Mouse (Mus musculus): ENCODE measurements around the gene Slc25a22.

Slc25a22 gene

GRCm38 (mm10) chr7:141472763-141473162 is 35.1 kb upstream of the Slc25a22 start:
- CTCF ChIA-PET, result no interaction called here

DNA sequence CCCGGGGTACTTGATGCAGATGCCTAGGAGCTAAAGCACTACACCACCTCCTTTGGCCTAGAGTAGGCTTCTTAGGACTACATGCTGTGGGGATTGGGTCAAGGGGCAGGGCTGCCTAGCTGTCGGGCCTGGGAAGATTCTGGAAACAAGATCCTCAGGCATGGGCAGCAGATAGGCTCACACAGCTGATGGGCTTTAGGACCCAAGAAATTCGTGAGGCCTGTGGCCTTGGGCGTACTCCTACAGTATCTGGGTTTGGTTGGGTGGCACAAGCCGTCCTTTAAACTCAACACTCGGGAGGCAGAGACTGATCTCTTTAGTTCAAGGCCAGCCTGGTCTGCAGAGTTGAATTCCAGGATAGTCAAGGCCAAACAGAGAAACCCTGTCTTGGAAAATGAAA is 34.5 kb upstream of the Slc25a22 start:
- CTCF ChIA-PET, result no interaction called here

GRCm38 (mm10) chr7:141471236-141471635 is 33.5 kb upstream of the Slc25a22 start:
- CTCF ChIA-PET, result interaction anchor here (1.1 kb wide), 1 partner anchor 10 kb away, joined by 6 read pairs; no protein-coding TSS in a partner anchor

DNA sequence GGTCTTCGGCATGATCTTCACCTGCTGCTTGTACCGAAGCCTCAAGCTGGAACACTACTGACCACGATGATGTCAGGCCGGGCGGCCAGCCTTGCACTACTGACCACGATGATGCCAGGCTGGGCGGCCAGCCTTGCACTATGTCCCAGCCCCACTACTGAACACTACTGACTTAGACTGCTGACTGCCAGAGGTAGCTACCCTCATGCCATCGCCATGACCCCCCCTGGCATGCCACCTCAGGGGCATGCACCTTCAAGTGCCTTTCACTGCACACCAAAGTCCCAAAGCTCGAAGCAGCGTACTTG is 32.9 kb upstream of the Slc25a22 start:
- CTCF ChIA-PET, result no interaction called here

GRCm38 (mm10) chr7:141469901-141470636 is 32.4 kb upstream of the Slc25a22 start:
- CTCF ChIA-PET, result interaction anchor here (0.5 kb wide), 1 partner anchor 20 kb away, joined by 3 read pairs; no protein-coding TSS in a partner anchor

DNA sequence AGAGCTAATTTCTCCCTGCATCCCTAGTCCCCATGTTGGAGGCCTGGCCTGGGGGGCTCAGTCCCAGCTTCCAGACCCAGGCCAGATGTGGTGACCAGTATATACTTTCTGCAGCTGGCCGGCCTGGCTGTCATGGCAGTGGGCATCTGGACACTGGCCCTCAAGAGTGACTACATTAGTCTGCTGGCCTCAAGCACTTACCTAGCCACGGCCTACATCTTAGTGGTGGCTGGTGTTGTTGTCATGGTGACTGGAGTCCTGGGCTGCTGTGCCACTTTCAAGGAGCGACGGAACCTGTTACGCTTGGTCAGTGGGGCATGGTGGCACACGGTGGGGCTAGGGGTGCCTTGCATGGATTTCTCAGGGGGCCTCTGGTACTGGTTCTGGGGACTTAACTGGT is 31.7 kb upstream of the Slc25a22 start:
- CTCF ChIA-PET, result interaction anchor here (0.5 kb wide), 1 partner anchor 19 kb away, joined by 3 read pairs; no protein-coding TSS in a partner anchor

GRCm38 (mm10) chr7:141468522-141469211 is 31.0 kb upstream of the Slc25a22 start:
- CTCF ChIA-PET, result interaction anchor here (0.5 to 1.0 kb wide), 2 partner anchors 9 to 1350 kb away, joined by 3 to 11 read pairs; no protein-coding TSS in a partner anchor

DNA sequence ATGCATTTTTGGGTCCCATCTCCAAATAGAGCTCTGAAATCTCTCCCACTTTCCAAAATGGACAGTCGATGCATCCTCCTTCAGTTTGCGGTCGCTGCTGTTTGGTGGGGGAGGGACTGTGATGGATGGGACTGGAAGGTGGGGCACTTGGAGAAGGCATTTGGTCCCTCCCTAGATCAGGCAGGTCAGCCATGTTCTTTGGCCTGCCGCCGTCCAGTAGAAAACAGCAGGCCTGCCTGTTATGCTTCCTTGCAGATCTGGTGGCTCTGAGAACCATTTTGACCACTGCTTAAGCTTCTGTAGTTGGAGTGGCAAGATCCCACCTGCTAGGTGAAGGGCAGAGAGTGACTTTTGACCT is 30.5 kb upstream of the Slc25a22 start:
- CTCF ChIA-PET, result interaction anchor here (1.0 kb wide), 1 partner anchor 9 kb away, joined by 3 read pairs; no protein-coding TSS in a partner anchor

DNA sequence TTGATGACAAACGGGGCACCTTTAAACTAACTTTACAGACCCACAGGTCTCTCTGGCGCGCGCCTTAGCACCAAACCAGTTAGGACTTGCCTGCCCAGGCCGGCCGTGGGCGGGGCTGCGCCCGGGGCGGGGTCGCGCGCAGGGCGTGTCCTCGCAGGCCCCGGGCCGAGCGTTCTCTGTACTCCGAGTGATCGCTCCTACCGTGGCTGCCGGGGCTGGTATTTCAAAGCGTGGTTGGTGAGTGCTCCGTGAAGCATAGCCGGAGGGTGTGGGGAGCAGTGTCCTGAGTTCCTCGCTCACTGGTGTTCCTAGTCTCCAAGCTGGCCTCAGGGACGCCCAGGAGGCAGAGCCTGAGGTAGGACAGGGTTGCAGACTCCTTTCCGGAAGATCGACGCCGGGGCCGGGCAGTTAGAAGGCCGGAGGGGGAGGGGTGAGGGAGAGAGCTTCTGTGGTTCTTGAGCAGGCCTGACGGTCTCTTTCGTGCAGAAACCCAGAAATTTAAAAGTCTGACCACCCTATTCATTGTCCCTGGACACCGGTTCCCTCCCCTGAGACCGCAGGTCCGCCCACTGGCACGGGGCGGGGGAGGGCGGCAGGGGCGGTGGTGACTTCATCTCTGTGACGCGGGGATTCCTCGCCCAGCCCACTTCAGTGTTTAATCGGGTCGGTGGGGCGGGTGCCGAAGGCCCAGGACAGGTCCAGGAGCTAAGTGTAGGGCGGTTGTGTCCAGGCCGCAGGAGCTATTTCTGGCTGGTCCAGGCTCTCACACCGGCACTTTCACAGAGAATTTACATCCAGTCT is 29.7 kb upstream of the Slc25a22 start, which contains the start of gene Cd151:
Gene Cd151, plus strand, starts transcription at position 163 of the 801 bp plus-strand sequence.
- CTCF ChIA-PET, result interaction anchor here (0.6 to 1.0 kb wide), 2 partner anchors 8 to 17 kb away, joined by 3 read pairs; no protein-coding TSS in a partner anchor

DNA sequence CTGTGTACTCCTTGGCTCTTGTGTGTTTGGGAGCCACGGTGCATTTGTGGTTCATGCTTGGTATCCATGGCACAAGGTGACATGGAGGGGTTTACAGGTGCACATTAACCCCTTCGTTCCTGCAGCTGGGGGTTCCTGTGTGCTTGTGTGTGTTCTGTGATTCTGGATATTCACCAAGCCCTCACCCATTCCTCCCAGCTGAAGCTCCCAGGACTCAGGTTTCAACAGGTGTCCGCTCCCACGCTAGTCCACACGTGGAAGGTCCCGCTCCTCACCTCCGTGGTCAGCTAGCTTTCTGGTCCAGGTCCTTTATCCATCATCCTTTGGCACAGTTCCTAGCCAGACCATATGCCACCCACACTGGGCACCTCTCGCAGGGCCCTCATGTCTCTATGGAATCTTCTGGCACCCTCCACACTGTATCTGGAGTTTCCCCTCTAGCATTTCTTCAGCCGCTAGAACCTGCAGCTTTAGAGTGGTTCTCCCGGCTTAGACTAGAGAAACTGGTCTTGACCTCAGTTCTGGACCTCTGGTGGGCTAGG is 29.0 kb upstream of the Slc25a22 start:
- CTCF ChIA-PET, result interaction anchor here (0.6 kb wide), 1 partner anchor 16 kb away, joined by 3 read pairs; no protein-coding TSS in a partner anchor

DNA sequence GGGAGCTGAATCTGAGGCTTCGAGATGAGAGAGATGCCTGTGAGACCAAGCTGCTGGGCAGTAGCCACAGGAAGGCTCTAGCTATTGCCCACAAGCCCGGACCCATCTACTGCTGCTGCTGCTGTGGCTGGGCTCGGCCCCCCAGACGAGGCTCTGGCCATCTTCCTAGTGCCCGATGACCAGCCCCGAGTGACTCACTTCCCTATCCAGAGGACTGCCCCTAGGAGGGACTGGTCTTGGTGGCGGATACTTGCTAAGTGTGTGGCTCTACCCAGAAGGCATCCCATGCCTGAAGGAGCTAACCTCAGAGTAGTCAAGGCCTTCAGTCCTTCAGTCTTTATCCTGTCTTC is 28.3 kb upstream of the Slc25a22 start:
- CTCF ChIA-PET, result interaction anchor here (0.6 kb wide), 1 partner anchor 8 kb away, joined by 3 read pairs; no protein-coding TSS in a partner anchor

GRCm38 (mm10) chr7:141465388-141466044 is 27.8 kb upstream of the Slc25a22 start:
- CTCF ChIA-PET, result interaction anchor here (0.6 kb wide), 1 partner anchor 8 kb away, joined by 3 read pairs; no protein-coding TSS in a partner anchor

DNA sequence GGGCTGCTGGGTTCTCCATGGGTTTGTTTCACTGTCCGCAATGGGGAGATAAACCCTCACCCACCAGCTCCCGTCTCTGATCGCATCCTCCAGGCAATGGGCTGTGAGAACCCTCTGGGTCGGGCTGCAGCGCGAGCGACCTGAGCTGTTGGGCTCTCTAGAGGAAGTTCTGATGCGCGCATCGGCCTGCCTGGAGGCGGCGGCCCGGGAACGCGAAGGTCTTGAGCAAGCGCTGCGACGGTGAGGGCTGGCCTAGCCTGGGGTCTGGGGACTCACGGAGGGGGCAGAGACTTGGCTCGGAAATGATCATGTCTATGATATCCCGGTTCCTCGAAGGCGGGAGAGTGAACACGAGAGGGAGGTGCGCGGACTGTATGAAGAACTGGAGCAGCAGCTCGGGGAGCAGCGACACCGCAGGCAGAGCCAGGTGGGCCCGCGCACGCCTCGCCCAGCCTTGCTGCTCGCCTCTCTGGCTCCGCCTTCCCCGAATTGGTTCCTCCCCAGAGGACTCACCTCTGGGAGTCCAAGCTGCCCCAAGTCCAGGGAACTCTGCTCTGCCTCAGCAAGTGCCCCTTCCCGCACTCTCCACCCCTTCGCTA is 27.0 kb upstream of the Slc25a22 start:
- CTCF ChIA-PET, result no interaction called here

- CTCF ChIA-PET, result no interaction called here
Observed at GRCm38 (mm10) chr7:141463824-141464602, 26.3 kb upstream of the Slc25a22 start.

DNA sequence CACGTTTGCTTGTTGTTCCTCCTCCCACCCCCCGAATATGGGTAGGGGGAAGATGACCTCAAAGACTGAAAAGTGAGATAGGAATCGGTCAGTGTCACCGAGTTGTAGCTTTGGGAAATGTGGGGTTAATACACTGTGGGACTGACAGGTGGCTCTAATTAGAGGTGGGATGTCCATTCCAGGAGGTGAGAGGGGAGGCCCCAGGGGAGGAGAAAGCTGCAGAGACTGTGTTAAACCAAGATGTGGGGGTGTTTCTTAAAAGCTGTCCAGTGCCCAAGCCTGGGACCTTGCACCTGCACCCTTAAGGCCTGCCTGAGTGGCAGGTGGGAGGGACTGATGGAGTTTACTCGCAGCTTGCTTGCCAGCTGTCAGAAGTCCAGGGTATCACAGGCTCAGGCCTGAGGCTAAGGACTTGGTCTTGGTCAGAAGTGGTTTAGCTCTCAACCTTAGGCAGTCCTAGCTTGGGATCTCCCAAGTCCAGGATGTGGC is 24.7 kb upstream of the Slc25a22 start:
- CTCF ChIA-PET, result interaction anchor here (0.6 to 0.8 kb wide), 5 partner anchors 9 to 363 kb away, joined by 3 to 8 read pairs (median 3); no protein-coding TSS in a partner anchor

GRCm38 (mm10) chr7:141461521-141462332 is 24.0 kb upstream of the Slc25a22 start:
- CTCF ChIA-PET, result interaction anchor here (0.6 to 0.9 kb wide), 4 partner anchors 8 to 362 kb away, joined by 3 to 6 read pairs (median 4); no protein-coding TSS in a partner anchor

DNA sequence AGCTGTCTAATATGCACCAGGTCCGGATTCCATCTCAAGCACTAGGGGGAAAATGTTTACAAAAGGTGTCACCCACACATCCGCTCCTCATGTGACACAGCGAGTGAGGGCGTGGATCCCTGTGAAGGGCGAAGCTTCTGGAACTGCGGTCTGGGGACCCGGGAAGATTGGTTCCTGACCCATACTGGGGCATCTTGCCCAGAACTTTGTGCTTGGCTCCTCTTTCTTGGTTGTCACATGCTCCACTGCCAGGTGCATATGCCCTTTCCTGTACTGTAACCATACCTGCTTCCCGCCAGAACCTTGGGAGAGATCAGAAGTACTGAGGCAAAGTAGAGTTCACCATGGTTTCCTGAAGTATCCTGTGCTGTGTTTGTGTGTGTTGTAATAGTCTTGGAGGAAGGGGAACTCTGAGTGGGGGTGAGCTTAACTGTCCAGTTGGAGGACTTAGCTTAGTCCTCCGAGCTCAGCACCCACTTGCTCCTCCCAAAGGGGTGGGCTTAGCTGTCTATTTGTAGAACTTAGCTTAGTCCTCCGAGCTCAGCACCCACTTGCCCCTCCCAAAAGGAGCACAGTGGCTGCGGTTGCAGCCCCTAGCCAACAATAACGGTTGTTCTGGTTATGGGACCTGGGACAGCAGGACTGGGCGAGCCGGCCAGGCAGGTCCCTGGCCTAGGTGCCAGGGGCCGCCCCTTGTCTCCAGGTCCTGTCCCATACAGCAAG is 22.9 kb upstream of the Slc25a22 start, which contains the start of gene Cracr2b:
Gene Cracr2b, plus strand, starts transcription at position 704 of the 723 bp plus-strand sequence.
- CTCF ChIA-PET, result interaction anchor here (0.6 kb wide), 1 partner anchor 276 kb away, joined by 3 read pairs; no protein-coding TSS in a partner anchor

DNA sequence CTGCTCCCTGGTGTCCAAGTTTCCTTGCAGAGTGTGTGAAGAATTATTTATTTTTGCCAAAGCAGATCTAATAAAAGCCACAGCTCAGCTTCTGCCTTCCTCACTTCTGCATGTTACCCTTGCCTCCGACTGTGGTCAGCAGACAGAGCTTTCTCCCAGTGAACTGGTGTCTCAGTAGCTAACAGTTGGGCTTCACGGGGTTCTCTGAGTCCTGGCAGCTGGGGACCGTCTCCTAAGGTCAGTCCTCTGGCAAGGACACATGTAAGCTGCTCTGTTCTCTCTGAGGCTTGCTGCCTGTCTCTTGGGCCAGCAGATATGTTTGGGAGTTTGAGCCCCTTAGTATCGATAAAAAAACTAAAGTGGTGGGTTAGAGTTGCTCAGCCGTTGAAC is 22.3 kb upstream of the Slc25a22 start:
- CTCF ChIA-PET, result interaction anchor here (0.6 to 1.2 kb wide), 2 partner anchors 8 to 275 kb away, joined by 3 read pairs; no protein-coding TSS in a partner anchor
